Mouse (Mus musculus) erythroblast, embryonic 14.5 days (primary cell): ENCODE data around the gene Tubb1. TPM values are rescaled to one million over a fixed set of nuclear protein-coding genes. Genes with fewer than 3 reads are reported as not detected.

Experiments used
- H3K27me3 ChIP-seq: 2 replicates; pipeline ENCODE4 v1.6.1; 2012; ENCODE audit warnings: inconsistent platforms; ENCODE audit not compliant: control insufficient read depth
- H3K36me3 ChIP-seq: 2 replicates; pipeline ENCODE4 v1.6.1; 2012; ENCODE audit warnings: mild to moderate bottlenecking, inconsistent platforms; ENCODE audit not compliant: control insufficient read depth
- H3K4me1 ChIP-seq: 2 replicates; pipeline ENCODE4 v1.6.1; 2012; ENCODE audit warnings: inconsistent platforms; ENCODE audit not compliant: control insufficient read depth
- H3K4me3 ChIP-seq: replicated peaks from 2 replicates; pipeline ENCODE3; 2012; ENCODE audit warnings: moderate library complexity, mild to moderate bottlenecking, inconsistent platforms
- H3K9me3 ChIP-seq: 2 replicates; pipeline ENCODE4 v1.6.1; 2012; ENCODE audit warnings: low read length, inconsistent platforms, mixed read lengths; ENCODE audit not compliant: control insufficient read depth
- GATA1 ChIP-seq: IDR thresholded peaks from 2 replicates; pipeline ENCODE4 v1.6.1; 2012; ENCODE audit warnings: low read length, inconsistent platforms, mixed read lengths
- TAL1 ChIP-seq: IDR thresholded peaks from 3 replicates; pipeline ENCODE4 v1.6.1; 2012; ENCODE audit warnings: low read length, inconsistent platforms, mixed read lengths
- polyA plus RNA-seq: library from polyadenylated mRNA; stranded (reverse); fragments of >175 nt; gene quantifications from 2 replicates; pipeline ENCODE4 v1.2.3, GENCODE M21; 2012

The Tubb1 gene
- polyA plus RNA-seq, 1 experiment: 0.31 TPM

GRCm38 (mm10) chr2:174441898-174442297, 8.6 kb upstream of the Tubb1 start:
- Histone ChIP-seq H3K9me3 (no peaks in the 10 kb centered on the region), H3K4me1 (peaks cover 46% of the 10 kb centered on the region), H3K4me3 (no peak overlapping the region), H3K36me3 (peaks cover 6% of the 10 kb centered on the region), H3K27me3 (peaks cover 11% of the 10 kb centered on the region)
- TF ChIP-seq TAL1 (no peak), GATA1 (no peak)

GRCm38 (mm10) chr2:174442460-174442859, 8.0 kb upstream of the Tubb1 start:
- H3K4me3 ChIP-seq: no peak overlapping the region
- TF ChIP-seq TAL1: no peak
- no peak for TF ChIP-seq GATA1
- no peaks in the 10 kb centered on the region for H3K9me3 ChIP-seq
- H3K36me3 ChIP-seq: peaks cover 2% of the 10 kb centered on the region; the same call in 1 of the 2 replicates
- H3K27me3 ChIP-seq: peaks cover 15% of the 10 kb centered on the region
- peaks cover 40% of the 10 kb centered on the region for H3K4me1 ChIP-seq

GRCm38 (mm10) chr2:174443046-174443445, 7.4 kb upstream of the Tubb1 start:
- no peak for TF ChIP-seq TAL1
- no peak for TF ChIP-seq GATA1
- Histone ChIP-seq H3K4me1 (peaks cover 34% of the 10 kb centered on the region), H3K9me3 (no peaks in the 10 kb centered on the region), H3K27me3 (peaks cover 15% of the 10 kb centered on the region), H3K36me3 (peaks cover under 1% of the 10 kb centered on the region; the same call in 1 of the 2 replicates), H3K4me3 (no peak overlapping the region)

- Histone ChIP-seq H3K27me3 (peaks cover 15% of the 10 kb centered on the region), H3K4me1 (peaks cover 23% of the 10 kb centered on the region), H3K4me3 (no peak overlapping the region), H3K36me3 (no peaks in the 10 kb centered on the region), H3K9me3 (no peaks in the 10 kb centered on the region)
- no peak for TF ChIP-seq TAL1
- no peak for TF ChIP-seq GATA1
Observed at GRCm38 (mm10) chr2:174444359-174444758, 6.1 kb upstream of the Tubb1 start.

GRCm38 (mm10) chr2:174445018-174445417, 5.5 kb upstream of the Tubb1 start:
- Histone ChIP-seq H3K27me3 (peaks cover 15% of the 10 kb centered on the region), H3K4me1 (peaks cover 22% of the 10 kb centered on the region), H3K9me3 (no peaks in the 10 kb centered on the region), H3K4me3 (no peak overlapping the region), H3K36me3 (no peaks in the 10 kb centered on the region)
- TF ChIP-seq TAL1: no peak
- no peak for TF ChIP-seq GATA1

- Histone ChIP-seq H3K9me3 (no peaks in the 10 kb centered on the region), H3K4me1 (peaks cover 33% of the 10 kb centered on the region), H3K36me3 (no peaks in the 10 kb centered on the region), H3K4me3 (no peak overlapping the region), H3K27me3 (peaks cover 15% of the 10 kb centered on the region)
- TF ChIP-seq TAL1 (no peak), GATA1 (no peak)
Observed at GRCm38 (mm10) chr2:174446492-174446891, 4.0 kb upstream of the Tubb1 start.

- H3K27me3 ChIP-seq: peaks cover 15% of the 10 kb centered on the region
Observed at GRCm38 (mm10) chr2:174446905-174447304, 3.6 kb upstream of the Tubb1 start.

GRCm38 (mm10) chr2:174448405-174448804, 2.1 kb upstream of the Tubb1 start:
- Histone ChIP-seq H3K4me3 (no peak overlapping the region), H3K4me1 (peaks cover 47% of the 10 kb centered on the region), H3K9me3 (no peaks in the 10 kb centered on the region), H3K27me3 (peaks cover 12% of the 10 kb centered on the region), H3K36me3 (no peaks in the 10 kb centered on the region)
- TF ChIP-seq GATA1 (no peak), TAL1 (no peak)

More at GRCm38 (mm10) chr2:174446905-174447304, 3.6 kb upstream of the Tubb1 start:
- H3K9me3 ChIP-seq: no peaks in the 10 kb centered on the region
- H3K4me1 ChIP-seq: peaks cover 35% of the 10 kb centered on the region
- H3K4me3 ChIP-seq: no peak overlapping the region
- no peak for TF ChIP-seq GATA1
- TF ChIP-seq TAL1: no peak
- no peaks in the 10 kb centered on the region for H3K36me3 ChIP-seq

GRCm38 (mm10) chr2:174453681-174454080, 3.2 kb downstream of the Tubb1 start:
- Histone ChIP-seq H3K4me1 (peaks cover 72% of the 10 kb centered on the region), H3K4me3 (peak overlapping the region; percentile 48), H3K27me3 (no peaks in the 10 kb centered on the region; the same call in 1 of the 2 replicates), H3K36me3 (peaks cover 34% of the 10 kb centered on the region), H3K9me3 (no peaks in the 10 kb centered on the region; the same call in 1 of the 2 replicates)
- TF ChIP-seq TAL1: peak; percentile 85
- TF ChIP-seq GATA1: peak; percentile 94

- Histone ChIP-seq H3K4me1 (peaks cover 52% of the 10 kb centered on the region), H3K27me3 (no peaks in the 10 kb centered on the region), H3K36me3 (peaks cover 75% of the 10 kb centered on the region), H3K9me3 (no peaks in the 10 kb centered on the region; the same call in 1 of the 2 replicates), H3K4me3 (no peak overlapping the region)
- TF ChIP-seq TAL1 (no peak), GATA1 (no peak)
Observed at GRCm38 (mm10) chr2:174459365-174459764, 8.9 kb downstream of the Tubb1 start.
